Mouse (Mus musculus) yolk sac, embryonic 10.5 days (tissue): ENCODE data around the gene Cnrip1.

Source experiments
- DNase-seq: peaks from one replicate; pipeline ENCODE4 v3.0.0-alpha.2; 2017; ENCODE audit warnings: low spot score

Gene Cnrip1

DNA sequence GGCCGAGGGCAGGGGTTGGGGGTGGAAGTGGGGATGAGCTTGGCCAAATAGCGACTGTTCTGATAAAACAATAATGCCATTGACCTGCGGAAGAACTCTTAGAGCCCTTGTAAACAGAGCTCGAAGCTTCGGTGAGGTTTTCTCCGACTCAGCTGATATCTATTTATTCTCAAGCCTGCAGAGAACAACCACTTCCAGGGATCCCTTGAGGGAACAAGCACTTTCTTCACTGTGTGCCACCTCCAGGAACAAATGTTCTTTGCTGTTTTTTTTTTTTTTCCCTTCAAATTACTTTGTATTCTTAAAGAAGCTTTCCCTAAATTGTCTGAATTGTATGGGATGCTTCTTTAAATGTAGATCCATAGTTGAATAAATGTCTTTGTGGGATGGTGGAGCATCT lies 56.0 kb downstream of the Cnrip1 start:
- no peak for DNase-seq

GRCm38 (mm10) chr11:17112419-17113090 lies 61.2 kb downstream of the Cnrip1 start:
- no peak for DNase-seq

GRCm38 (mm10) chr11:17126418-17126817 lies 75.0 kb downstream of the Cnrip1 start:
- DNase-seq, result no peak
